Mouse (Mus musculus): Measurements from ENCODE around the gene Ppil2.

- TF ChIP-seq EP300 (IDR thresholded peaks at IDR 0.05; ENCODE audit: low read depth) (no peak), CTCF (IDR thresholded peaks at IDR 0.05; ENCODE audit: low read depth) (no peak)
These were observed 28.8 kb downstream of the Ppil2 start for GRCm38 (mm10) chr16:17082121-17082792.
